Mouse (Mus musculus) thymus, adult 2 months (tissue): Measurements from ENCODE around the gene 1810010H24Rik.

Source experiments
- CTCF ChIP-seq: fragments of 200-500 bp; IDR thresholded peaks from 2 replicates; pipeline ENCODE4 v1.5.1; 2012; ENCODE audit warnings: mild to moderate bottlenecking, control low read depth, low read length, moderate library complexity, borderline replicate concordance; ENCODE audit not compliant: control insufficient read depth, poor library complexity, insufficient read depth; ENCODE audit errors: extremely low read depth
- POLR2A ChIP-seq: fragments of 200-500 bp; IDR thresholded peaks from 2 replicates; pipeline ENCODE4 v1.6.1; 2012; ENCODE audit warnings: mild to moderate bottlenecking, low read length, control low read depth, moderate library complexity; ENCODE audit not compliant: control insufficient read depth, poor library complexity, insufficient read depth; ENCODE audit errors: extremely low read depth

DNA sequence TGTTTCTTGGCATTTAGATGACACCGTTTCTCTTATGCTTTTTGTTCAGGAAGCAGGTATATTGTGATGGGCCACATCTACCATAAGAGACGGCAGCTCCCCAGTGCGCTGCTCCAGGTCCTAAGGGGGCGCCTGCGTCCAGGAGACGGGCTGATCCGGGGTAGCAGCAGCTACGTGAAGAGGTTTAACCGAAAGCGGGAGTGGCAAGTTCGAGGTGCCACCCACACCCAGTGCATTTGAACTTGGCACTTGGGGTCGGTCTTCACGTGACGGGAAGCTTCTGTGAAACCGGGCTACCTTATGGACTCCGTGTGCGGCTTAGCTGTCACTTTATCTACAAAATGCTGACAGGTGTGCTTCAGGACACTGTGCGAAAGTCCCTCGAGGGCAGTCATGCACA lies 4.1 kb downstream of the 1810010H24Rik start:
- peak; percentile 23; the same call in 1 of the 2 replicates for TF ChIP-seq CTCF
- no peak for TF ChIP-seq POLR2A
